Mouse (Mus musculus): ENCODE data around the gene Tmeff1. TPM values are rescaled to one million over a fixed set of nuclear protein-coding genes. Genes with fewer than 3 reads are reported as not detected.
A peak's percentile ranks its signal among the peaks of the same experiment; 100 is the strongest.

Tmeff1 gene
- total RNA-seq (2021): 100 to 1,000 TPM; 118 to 124 TPM

DNA sequence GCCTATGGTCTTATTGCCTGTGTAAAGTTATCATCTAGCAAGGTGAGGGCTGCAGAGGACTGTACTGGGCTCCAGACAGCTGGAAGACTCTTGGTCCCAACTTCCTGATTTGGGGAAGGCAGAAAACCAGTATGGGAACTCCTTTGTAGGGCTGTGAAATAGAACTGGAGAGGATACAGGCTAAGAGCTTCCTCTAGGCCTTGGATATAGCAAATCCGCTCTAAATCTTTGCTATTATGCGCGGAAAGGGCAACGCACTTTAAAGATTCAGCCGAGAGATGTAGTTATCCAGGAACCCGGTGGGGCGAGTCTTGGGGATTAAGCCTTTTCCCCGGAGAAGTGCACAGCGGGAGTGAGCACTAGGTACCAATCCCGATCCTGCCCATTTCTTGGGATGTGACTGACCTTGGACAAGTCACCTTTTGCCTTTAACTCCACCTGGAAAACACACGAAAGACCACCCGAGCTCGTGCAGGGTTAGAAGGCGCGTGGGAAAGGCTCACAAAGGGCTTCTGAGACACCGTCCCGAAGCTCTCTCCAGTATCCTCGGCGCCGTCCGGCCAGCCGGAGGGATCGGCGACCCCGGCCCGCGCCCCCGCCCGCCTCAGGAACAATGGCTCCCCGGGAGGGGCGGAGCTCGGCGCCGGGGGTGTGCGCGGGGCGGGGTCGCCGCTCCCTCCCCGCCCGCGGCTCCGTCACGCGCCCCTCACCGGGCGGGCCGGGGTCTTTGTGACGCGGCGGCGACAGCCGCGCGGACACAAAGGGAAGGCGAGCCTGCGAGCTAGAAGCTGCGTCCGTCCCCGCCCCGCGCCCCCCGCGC is at the start of gene Tmeff1:
Gene Tmeff1, plus strand, starts transcription at position 754 of the 820 bp plus-strand sequence.
- intact Hi-C loops (cut with DNase I): loop anchor here (2.0 to 5.0 kb wide), 3 partner anchors 42 to 96 kb away; partner anchors contain the start of gene Cavin4
- peak; percentile 39 to 50 for DNase-seq (ENCODE audit: low spot score in 2 of 2)

GRCm38 (mm10) chr4:48536275-48536674 is 48.7 kb upstream of the Tmeff1 start:
- DNase-seq (ENCODE audit: low spot score in 2 of 2): no peak
- intact Hi-C loops (cut with DNase I): no loop called here

DNA sequence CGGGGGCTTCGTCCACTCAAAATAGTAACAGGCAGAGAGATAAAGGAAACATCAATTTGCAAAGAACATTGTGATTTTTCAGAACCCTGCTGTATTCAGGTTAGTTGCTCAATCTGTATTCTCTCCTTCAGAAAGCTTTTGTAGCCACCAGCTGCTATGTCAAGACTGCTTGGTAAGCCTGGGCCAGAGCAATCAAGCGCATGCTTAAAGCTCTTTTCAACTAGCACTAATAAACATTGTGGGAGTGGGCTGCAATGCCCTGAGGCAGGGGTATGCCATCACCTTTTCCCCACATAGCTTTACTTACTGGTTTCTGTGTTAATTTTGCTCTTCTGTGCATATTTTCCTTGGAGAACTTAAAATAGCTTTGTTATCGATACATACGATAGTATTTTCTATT is 48.0 kb upstream of the Tmeff1 start:
- no peak for DNase-seq (ENCODE audit: low spot score in 2 of 2)
- intact Hi-C loops (cut with DNase I): no loop called here

- DNase-seq (ENCODE audit: low spot score in 2 of 2): no peak
- intact Hi-C loops (cut with DNase I): no loop called here
Observed at GRCm38 (mm10) chr4:48538581-48538980, 46.4 kb upstream of the Tmeff1 start.

- intact Hi-C loops (cut with DNase I): loop anchor here (5.0 kb wide), 2 partner anchors 47 to 68 kb away; partner anchors contain the start of genes Tex10 and Tmeff1
- peak; percentile 39 to 45 for DNase-seq (ENCODE audit: low spot score in 2 of 2)
Observed at GRCm38 (mm10) chr4:48539841-48540575, 45.0 kb upstream of the Tmeff1 start, which contains the start of gene Msantd3. Msantd3 (plus strand) TSS chr4:48539935.

- DNase-seq (ENCODE audit: low spot score in 2 of 2): peak; percentile 30 to 39
- intact Hi-C loops (cut with DNase I): loop anchor here (5.0 kb wide), 2 partner anchors 47 to 68 kb away; partner anchors contain the start of genes Tex10 and Tmeff1
Observed at GRCm38 (mm10) chr4:48540576-48541111, 44.3 kb upstream of the Tmeff1 start.

DNA sequence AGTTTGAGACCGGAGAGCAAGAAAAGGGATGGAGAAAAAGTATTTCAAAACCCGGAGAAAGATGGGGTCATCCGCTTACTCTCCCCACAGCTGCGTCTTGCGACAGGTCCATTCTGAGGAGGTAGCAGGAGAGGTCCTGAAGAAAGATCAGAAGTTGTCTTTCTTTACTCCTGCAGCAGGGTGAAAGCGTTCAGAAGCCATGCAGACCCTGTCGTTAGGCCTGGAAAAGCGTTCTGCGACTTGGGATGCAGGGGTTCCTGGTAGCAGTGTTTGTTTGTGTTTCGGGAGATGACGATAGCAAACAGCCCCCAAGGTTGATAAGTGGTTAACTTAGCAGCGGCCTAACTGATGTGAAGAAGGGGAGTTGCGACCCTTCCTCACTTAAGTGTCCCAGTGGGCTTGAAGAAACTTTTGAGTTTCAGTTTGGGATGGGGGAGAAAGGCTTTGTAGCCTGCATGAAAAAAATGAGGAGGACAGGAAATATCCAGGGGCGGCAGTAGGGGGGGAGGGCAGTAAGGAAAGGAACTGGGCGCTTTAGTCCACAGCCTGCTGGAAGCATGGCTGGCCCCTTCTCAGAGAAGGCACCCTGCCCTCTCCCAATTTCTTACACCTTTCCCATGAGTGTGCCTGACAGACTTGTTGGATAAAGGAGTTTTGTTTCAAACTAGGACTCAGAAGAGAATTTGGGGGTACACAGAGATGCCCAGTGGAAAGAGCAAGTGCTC is 43.3 kb upstream of the Tmeff1 start:
- intact Hi-C loops (cut with DNase I): loop anchor here (5.0 kb wide), 2 partner anchors 46 to 69 kb away; partner anchors contain the start of genes Tex10 and Tmeff1
- no peak for DNase-seq (ENCODE audit: low spot score in 2 of 2)

DNA sequence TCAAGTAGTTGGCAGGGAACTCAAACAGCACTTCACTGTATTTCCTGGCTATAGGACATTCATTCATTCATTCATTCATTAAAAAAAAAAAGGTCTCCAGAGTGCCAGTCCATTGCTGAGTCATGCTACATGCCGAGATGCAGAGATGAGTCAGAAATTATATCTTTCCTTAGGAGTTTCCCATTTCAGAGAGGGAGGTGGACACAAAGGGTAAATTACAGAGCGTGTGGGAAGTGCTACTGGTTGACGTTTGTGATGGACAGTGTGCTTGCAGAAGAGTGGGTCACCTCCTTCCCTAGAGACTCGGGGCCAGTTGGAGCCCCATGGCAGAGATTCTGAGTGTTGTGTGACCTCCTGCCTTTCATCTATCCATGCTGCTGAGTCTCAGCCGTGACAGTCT is 42.6 kb upstream of the Tmeff1 start:
- intact Hi-C loops (cut with DNase I): loop anchor here (5.0 kb wide), 2 partner anchors 45 to 70 kb away; partner anchors contain the start of genes Tex10 and Tmeff1
- DNase-seq (ENCODE audit: low spot score in 2 of 2): peak in 1 of 2 experiments; percentile 51

DNA sequence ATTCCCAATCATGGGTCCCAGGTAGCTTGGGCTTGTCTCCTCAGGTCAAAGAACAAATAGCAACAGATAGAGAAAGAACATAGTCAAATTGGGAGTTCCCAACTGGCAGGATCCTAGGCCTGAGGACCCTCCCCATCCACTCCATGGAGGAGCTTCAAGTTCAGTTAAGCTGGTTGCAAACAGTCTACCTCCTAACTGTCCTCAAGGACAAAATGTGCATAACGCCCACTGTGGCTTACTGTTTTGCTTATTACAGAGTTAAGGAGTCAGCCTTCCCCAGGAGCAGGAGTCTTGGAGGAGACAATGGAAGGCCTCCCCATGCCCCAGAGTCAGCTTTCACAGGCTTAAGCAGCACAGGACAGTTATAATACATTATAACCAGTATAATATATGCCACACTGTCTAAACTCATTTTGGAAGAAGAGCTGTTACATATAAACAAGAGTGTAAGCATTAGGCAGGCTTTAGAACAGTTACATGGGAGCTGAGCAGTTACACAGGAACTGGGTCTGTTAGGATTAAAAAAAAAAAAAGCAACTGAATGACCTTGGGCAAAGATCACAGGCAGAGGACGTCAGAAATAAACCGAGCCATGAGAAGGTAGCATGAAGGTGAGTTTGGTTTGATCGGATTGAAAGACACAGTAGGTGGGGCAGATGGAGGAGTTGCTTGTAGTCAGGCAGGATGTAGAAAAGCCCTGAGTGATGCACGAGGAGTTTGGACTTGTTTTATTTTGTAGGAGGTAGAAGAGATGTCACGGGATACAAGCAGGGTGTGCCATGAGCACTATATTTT is 41.7 kb upstream of the Tmeff1 start:
- DNase-seq (ENCODE audit: low spot score in 2 of 2): no peak
- intact Hi-C loops (cut with DNase I): loop anchor here (5.0 kb wide), 2 partner anchors 44 to 71 kb away; partner anchors contain the start of genes Tex10 and Tmeff1

- DNase-seq (ENCODE audit: low spot score in 2 of 2): no peak
- intact Hi-C loops (cut with DNase I): loop anchor here (5.0 kb wide), 2 partner anchors 43 to 72 kb away; partner anchors contain the start of genes Tex10 and Tmeff1
Observed at GRCm38 (mm10) chr4:48544141-48544540, 40.8 kb upstream of the Tmeff1 start.

GRCm38 (mm10) chr4:48545966-48546365 is 39.0 kb upstream of the Tmeff1 start:
- DNase-seq (ENCODE audit: low spot score in 2 of 2): no peak
- intact Hi-C loops (cut with DNase I): no loop called here

GRCm38 (mm10) chr4:48546568-48547496 is 38.1 kb upstream of the Tmeff1 start:
- DNase-seq (ENCODE audit: low spot score in 2 of 2): no peak
- intact Hi-C loops (cut with DNase I): no loop called here

GRCm38 (mm10) chr4:48548393-48549045 is 36.5 kb upstream of the Tmeff1 start:
- no peak for DNase-seq (ENCODE audit: low spot score in 2 of 2)
- intact Hi-C loops (cut with DNase I): no loop called here

- intact Hi-C loops (cut with DNase I): no loop called here
- no peak for DNase-seq (ENCODE audit: low spot score in 2 of 2)
Observed at GRCm38 (mm10) chr4:48549661-48550060, 35.3 kb upstream of the Tmeff1 start.

DNA sequence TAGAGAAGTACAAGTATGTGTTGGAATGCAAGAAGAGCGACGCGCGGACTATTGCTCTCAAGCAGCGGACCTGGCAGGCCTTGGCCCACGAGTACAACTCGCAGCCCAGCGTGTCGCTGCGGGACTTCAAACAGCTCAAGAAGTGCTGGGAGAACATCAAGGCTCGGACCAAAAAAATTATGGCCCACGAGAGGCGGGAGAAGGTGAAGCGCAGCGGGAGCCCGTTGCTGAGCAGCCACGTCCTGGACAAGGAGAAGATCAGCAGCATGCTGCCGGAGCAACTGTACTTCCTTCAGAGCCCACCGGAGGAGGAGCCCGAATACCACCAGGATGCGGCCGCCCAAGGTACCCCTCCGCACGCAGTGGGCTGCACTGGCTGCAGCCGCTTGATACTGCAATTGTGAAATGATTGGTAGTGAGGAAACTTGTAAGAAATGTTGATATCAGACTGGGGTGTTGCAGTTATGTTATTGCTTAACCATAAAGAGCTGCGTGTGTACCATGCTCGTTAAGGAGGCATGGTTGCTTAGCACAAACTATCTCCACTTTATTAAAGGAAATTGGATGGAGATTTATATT is 32.4 kb upstream of the Tmeff1 start:
- intact Hi-C loops (cut with DNase I): no loop called here
- DNase-seq (ENCODE audit: low spot score in 2 of 2): peak in 1 of 2 experiments; percentile 39

DNA sequence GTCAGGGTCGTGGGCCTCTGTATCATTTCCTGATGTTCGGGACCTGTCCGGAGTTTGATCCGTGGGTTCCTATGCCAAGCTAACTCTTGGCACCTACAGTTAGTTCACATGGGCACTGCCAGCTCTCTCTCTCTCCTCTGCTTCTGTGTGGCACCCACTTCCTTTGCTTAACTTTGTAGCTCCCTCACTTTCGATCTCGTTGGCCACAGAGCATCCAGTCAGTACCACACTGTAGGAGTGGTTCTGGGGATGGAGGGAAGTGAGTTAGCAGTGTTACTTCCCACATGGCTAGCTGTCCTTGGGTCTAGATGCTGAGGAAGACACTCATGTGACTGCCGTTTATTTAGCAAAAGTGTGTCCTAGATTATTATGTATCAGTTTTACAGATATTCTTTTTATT is 30.8 kb upstream of the Tmeff1 start:
- no peak for DNase-seq (ENCODE audit: low spot score in 2 of 2)
- intact Hi-C loops (cut with DNase I): no loop called here

GRCm38 (mm10) chr4:48555729-48556128 is 29.2 kb upstream of the Tmeff1 start:
- peak; percentile 45 to 50 for DNase-seq (ENCODE audit: low spot score in 2 of 2)
- intact Hi-C loops (cut with DNase I): no loop called here

All from left cerebral cortex, postnatal 25 days (tissue).